8 mouse cellular contexts compared by ENCODE assay signal in genomic region chr5:35893093-35893804, GRCm38 (mm10). TPM values are rescaled to one million over a fixed set of nuclear protein-coding genes. Genes with fewer than 3 reads are reported as not detected.
DNase-seq lines count a peak whose midpoint lies in the region; ATAC-seq and TF ChIP-seq lines count a peak whose summit lies in the region.

TSS of gene Afap1 (plus strand) at chr5:35893319.

- no peak for TF ChIP-seq RAD21 in CH12.LX (IDR thresholded peaks at IDR 0.05; ENCODE audit: low read depth, low read length)

- no peaks in the 10 kb centered on the region for H3K9me3 ChIP-seq in CH12.LX (replicated peaks; ENCODE audit: low read length)
- H3K9me3 ChIP-seq in forebrain, embryonic 13.5 days (replicated peaks), result no peaks in the 10 kb centered on the region
- no peaks in the 10 kb centered on the region for H3K9me3 ChIP-seq in heart, postnatal 0 days (replicated peaks; ENCODE audit: control insufficient read depth, low read length)
- H3K9me3 ChIP-seq in liver, embryonic 14.5 days (ENCODE audit: control insufficient read depth, low read length), result no peaks in the 10 kb centered on the region
- H3K9me3 ChIP-seq in stomach, embryonic 15.5 days, result no peaks in the 10 kb centered on the region

- H3K4me3 ChIP-seq in CH12.LX (replicated peaks in 1 of 3; ENCODE audit: low read depth in 2 of 3, low read length in 2 of 3, poor library complexity in 1 of 3), result peak within 1 kb of the TSS; percentile 63 to 82 (median 69)
- H3K4me3 ChIP-seq in forebrain, embryonic 13.5 days, result peak within 1 kb of the TSS; percentile 62
- H3K4me3 ChIP-seq in heart, postnatal 0 days (ENCODE audit: low read depth, low read length), result peak within 1 kb of the TSS; percentile 70
- peak within 1 kb of the TSS; percentile 45 to 49 for H3K4me3 ChIP-seq in liver, embryonic 14.5 days (ENCODE audit: insufficient read depth in 1 of 2, low read depth in 2 of 2, low read length in 2 of 2)
- peak within 1 kb of the TSS; percentile 90 for H3K4me3 ChIP-seq in stomach, embryonic 15.5 days (replicated peaks)

- DNase-seq in CH12.LX (ENCODE audit: extremely low read depth), result peak; percentile 96
- peak; percentile 99 for DNase-seq in heart, postnatal 0 days (ENCODE audit: low spot score)
- DNase-seq in kidney, postnatal 36 days, result peak; percentile 100
- peak; percentile 59 to 66 (median 62) for DNase-seq in liver, embryonic 14.5 days (ENCODE audit: low read depth in 3 of 3, low spot score in 3 of 3)
- peak; percentile 99 for DNase-seq in neural tube, embryonic 10.5 days (ENCODE audit: extremely low spot score, low spot score)

- H3K4me1 ChIP-seq in CH12.LX (ENCODE audit: control insufficient read depth in 1 of 2, insufficient read depth in 2 of 2), result peaks cover 18 to 26% of the 10 kb centered on the region in 2 experiments
- peaks cover 47% of the 10 kb centered on the region for H3K4me1 ChIP-seq in forebrain, embryonic 13.5 days
- H3K4me1 ChIP-seq in heart, postnatal 0 days (ENCODE audit: control insufficient read depth, insufficient read depth), result peaks cover 40% of the 10 kb centered on the region
- H3K4me1 ChIP-seq in liver, embryonic 14.5 days (replicated peaks; ENCODE audit: control insufficient read depth in 2 of 2, insufficient read depth in 2 of 2, low read length in 1 of 2), result peaks cover 0 to 2% of the 10 kb centered on the region in 2 experiments; a peak in 1 of 4 replicates
- H3K4me1 ChIP-seq in stomach, embryonic 15.5 days, result peaks cover 6% of the 10 kb centered on the region; the same call in 1 of the 2 replicates

- in situ Hi-C loops in CH12.LX (cut with MboI; ENCODE audit: low pct_ligation_motif_present, low pct_unique_long_range_greater_than_20kb, low sequenced_read_pairs), result loop anchor here (25.0 kb wide), 1 partner anchor 494 kb away; the partner anchor contains the start of gene Sorcs2

- peaks cover 25% of the 10 kb centered on the region for H3K27me3 ChIP-seq in CH12.LX (replicated peaks)
- no peaks in the 10 kb centered on the region for H3K27me3 ChIP-seq in forebrain, embryonic 13.5 days
- H3K27me3 ChIP-seq in heart, postnatal 0 days (ENCODE audit: control insufficient read depth, insufficient read depth, low read length), result 0 out of 2 replicates have a peak, but pooled peaks cover 5% of the 10 kb centered on the region
- H3K27me3 ChIP-seq in liver, embryonic 14.5 days (ENCODE audit: control insufficient read depth, insufficient read depth, low read length), result peaks cover 15% of the 10 kb centered on the region
- no peaks in the 10 kb centered on the region for H3K27me3 ChIP-seq in stomach, embryonic 15.5 days (replicated peaks)

- no peak for TF ChIP-seq EP300 in CH12.LX (IDR thresholded peaks at IDR 0.05; ENCODE audit: low read length)
- no peak for TF ChIP-seq EP300 in heart, postnatal 0 days (IDR thresholded peaks at IDR 0.05; ENCODE audit: low read depth)
- TF ChIP-seq EP300 in liver, embryonic 14.5 days (IDR thresholded peaks at IDR 0.05; ENCODE audit: low read depth), result no peak

- no peak for TF ChIP-seq CTCF in CH12.LX (conservative IDR thresholded peaks at IDR 0.05 in 1 of 2, IDR thresholded peaks at IDR 0.05 in 1 of 2; ENCODE audit: low read depth in 2 of 2, low read length in 2 of 2)
- TF ChIP-seq CTCF in heart, postnatal 0 days (IDR thresholded peaks at IDR 0.05; ENCODE audit: low read depth), result no peak
- no peak for TF ChIP-seq CTCF in liver, embryonic 14.5 days (IDR thresholded peaks at IDR 0.05; ENCODE audit: low read depth)

- under 1% methylated on average over 45 of the region's 49 CpGs for WGBS in forebrain, embryonic 13.5 days
- under 1% methylated on average over 49 of the region's 49 CpGs for WGBS in heart, postnatal 0 days
- WGBS in liver, embryonic 14.5 days (ENCODE audit: insufficient replicate concordance), result under 1% methylated on average over 49 of the region's 49 CpGs
- under 1% methylated on average over 49 of the region's 49 CpGs for WGBS in stomach, embryonic 15.5 days

- H3K4me2 ChIP-seq in CH12.LX (ENCODE audit: insufficient read depth, low read depth, poor library complexity, severe bottlenecking), result peak within 1 kb of the TSS; percentile 82
- peak within 1 kb of the TSS; percentile 84 for H3K4me2 ChIP-seq in forebrain, embryonic 13.5 days
- H3K4me2 ChIP-seq in heart, postnatal 0 days (ENCODE audit: low read depth, low read length), result peak within 1 kb of the TSS; percentile 95
- peak within 1 kb of the TSS; percentile 55 for H3K4me2 ChIP-seq in liver, embryonic 14.5 days (ENCODE audit: low read depth)
- peak within 1 kb of the TSS; percentile 84 for H3K4me2 ChIP-seq in stomach, embryonic 15.5 days

- peak; percentile 76 for TF ChIP-seq POLR2A in CH12.LX (IDR thresholded peaks at IDR 0.05; ENCODE audit: low read depth, low read length)

- H3K27ac ChIP-seq in CH12.LX (ENCODE audit: insufficient read depth, low read depth), result no peak within 1 kb of the TSS
- peak within 1 kb of the TSS; percentile 41 for H3K27ac ChIP-seq in forebrain, embryonic 13.5 days
- H3K27ac ChIP-seq in heart, postnatal 0 days (ENCODE audit: low read depth), result peak within 1 kb of the TSS; percentile 79
- H3K27ac ChIP-seq in liver, embryonic 14.5 days, result no peak within 1 kb of the TSS
- H3K27ac ChIP-seq in stomach, embryonic 15.5 days, result peak within 1 kb of the TSS; percentile 79

- dilution Hi-C loops in CH12.LX (cut with MboI; ENCODE audit: extremely low pct_ligation_motif_present, extremely low pct_unique_long_range_greater_than_20kb, low sequenced_read_pairs), result no loop called here

- H3K79me2 ChIP-seq in CH12.LX (replicated peaks; ENCODE audit: control insufficient read depth, extremely low read depth, insufficient read depth, poor library complexity, severe bottlenecking), result no peaks in the 10 kb centered on the region

- ATAC-seq in cerebellum, adult (ENCODE audit: insufficient number of reproducible peaks, low FRiP score, low TSS enrichment), result peak; percentile 84
- ATAC-seq in forebrain, embryonic 13.5 days, result peak; percentile 94
- peak; percentile 95 for ATAC-seq in heart, postnatal 0 days (ENCODE audit: insufficient read depth, low read depth)
- peak; percentile 90 for ATAC-seq in liver, embryonic 14.5 days (ENCODE audit: insufficient read depth)
- ATAC-seq in stomach, embryonic 15.5 days (ENCODE audit: insufficient read depth, low FRiP score, low read depth), result peak; percentile 96

- no peaks in the 10 kb centered on the region for H3K36me3 ChIP-seq in CH12.LX (replicated peaks in 1 of 2; ENCODE audit: control insufficient read depth in 1 of 2, insufficient read depth in 1 of 2, low read length in 1 of 2)
- no peaks in the 10 kb centered on the region for H3K36me3 ChIP-seq in forebrain, embryonic 13.5 days (ENCODE audit: poor library complexity, severe bottlenecking)
- no peaks in the 10 kb centered on the region for H3K36me3 ChIP-seq in heart, postnatal 0 days (replicated peaks; ENCODE audit: control insufficient read depth, insufficient read depth, low read length)
- H3K36me3 ChIP-seq in liver, embryonic 14.5 days (replicated peaks; ENCODE audit: control insufficient read depth, insufficient read depth, low read depth), result no peaks in the 10 kb centered on the region
- no peaks in the 10 kb centered on the region for H3K36me3 ChIP-seq in stomach, embryonic 15.5 days

- H3K9ac ChIP-seq in CH12.LX (ENCODE audit: insufficient read depth, low read depth), result peak within 1 kb of the TSS; percentile 61
- H3K9ac ChIP-seq in forebrain, embryonic 13.5 days, result peak within 1 kb of the TSS; percentile 87
- peak within 1 kb of the TSS; percentile 82 for H3K9ac ChIP-seq in heart, postnatal 0 days (replicated peaks; ENCODE audit: low read depth, low read length)
- no peak within 1 kb of the TSS; the same call in 1 of the 2 replicates for H3K9ac ChIP-seq in liver, embryonic 14.5 days (replicated peaks)
- peak within 1 kb of the TSS; percentile 86 for H3K9ac ChIP-seq in stomach, embryonic 15.5 days

TF ChIP-seq in CH12.LX, 34 proteins besides CTCF, POLR2A, EP300 and RAD21:
- TF ChIP-seq NRF1 (IDR thresholded peaks at IDR 0.05; ENCODE audit: low read depth, low read length) (peak; percentile 91), MXI1 (IDR thresholded peaks at IDR 0.05; ENCODE audit: low read depth, low read length) (peak; percentile 95), ELF1 (IDR thresholded peaks at IDR 0.05; ENCODE audit: low read depth, low read length) (peak; percentile 38; the same call in 1 of the 2 replicates), RCOR1 (conservative IDR thresholded peaks at IDR 0.05; ENCODE audit: low read depth, low read length) (no peak), MYC (IDR thresholded peaks at IDR 0.05; ENCODE audit: low read depth, low read length) (peak; percentile 89), NELFE (IDR thresholded peaks at IDR 0.05; ENCODE audit: low read depth, low read length) (peak; percentile 41; the same call in 1 of the 2 replicates), MAX (IDR thresholded peaks at IDR 0.05; ENCODE audit: low read length) (peak; percentile 97), MAFK (IDR thresholded peaks at IDR 0.05; ENCODE audit: insufficient replicate concordance, low read length) (no peak), TCF12 (IDR thresholded peaks at IDR 0.05; ENCODE audit: low read depth, low read length) (peak; percentile 53; the same call in 1 of the 2 replicates), ZNF384 (IDR thresholded peaks at IDR 0.05; ENCODE audit: low read depth, low read length) (no peak), ZC3H11A (IDR thresholded peaks at IDR 0.05; ENCODE audit: low read depth, low read length) (no peak), ZMIZ1 (IDR thresholded peaks at IDR 0.05; ENCODE audit: low read depth, low read length) (peak; percentile 64; the same call in 1 of the 2 replicates), MAZ (IDR thresholded peaks at IDR 0.05; ENCODE audit: low read depth, low read length) (peak; percentile 26; the same call in 1 of the 2 replicates), POLR2AphosphoS2 (IDR thresholded peaks at IDR 0.05; ENCODE audit: low read depth, low read length) (no peak), SIN3A (IDR thresholded peaks at IDR 0.05; ENCODE audit: low read length) (peak; percentile 64; the same call in 1 of the 2 replicates)

RNA-seq across cellular contexts. Expression of gene Afap1, which starts in this region (rescaled TPM):
- total RNA-seq in CH12.LX (2012; rRNA removed) (3.0 and 4.0 TPM in 2 replicates), CH12.LX (2014; rRNA removed) (0.32 and 0.35 TPM in 2 replicates)
- polyA plus RNA-seq in CH12.LX (2012; ENCODE audit: insufficient read length, low read depth), result 0.74 and 0.86 TPM in 2 replicates
- polyA plus RNA-seq in forebrain, embryonic 13.5 days (2015; fragmentation: Nextera tagmentation; extraction: Ambion mirVana), result 38.5 and 41.4 TPM in 2 replicates
- 25.9 and 30.3 TPM in 2 replicates for total RNA-seq in heart, postnatal 0 days (2014; rRNA removed; ENCODE audit: low replicate concordance)
- polyA plus RNA-seq in heart, postnatal 0 days (2015; fragmentation: Nextera tagmentation; extraction: Ambion mirVana), result 13.6 and 14.9 TPM in 2 replicates
- polyA plus RNA-seq in liver, embryonic 14.5 days (2012; rRNA removed), result 0.58 and 0.78 TPM in 2 replicates
- 0.73 and 0.76 TPM in 2 replicates for polyA plus RNA-seq in liver, embryonic 14.5 days (2014; fragmentation: Nextera tagmentation; extraction: Ambion mirVana)
- 18.2 and 20.9 TPM in 2 replicates for polyA plus RNA-seq in stomach, embryonic 15.5 days (2015; fragmentation: Nextera tagmentation; extraction: Ambion mirVana)

Comparison
In these comparisons a context has a peak if more than half of its experiments do, and no peak if none do; other contexts are left out.
1. Peak in DNase-seq, ATAC-seq, H3K4me3 ChIP-seq and H3K4me2 ChIP-seq in liver, embryonic 14.5 days; RNA of the gene not detected or under 1 TPM.
2. H3K27ac ChIP-seq: peak in forebrain, embryonic 13.5 days (single experiment), heart, postnatal 0 days (single experiment) and stomach, embryonic 15.5 days (single experiment); none in CH12.LX (single experiment) and liver, embryonic 14.5 days (single experiment).
3. Peak in every context shown above with its lines, with median percentiles within 50 percentile points of each other: DNase-seq, H3K4me2 ChIP-seq, H3K4me3 ChIP-seq and ATAC-seq.